Mouse (Mus musculus): Measurements from ENCODE around the gene Racgap1. TPM values are rescaled to one million over a fixed set of nuclear protein-coding genes. Genes with fewer than 3 reads are reported as not detected.

Racgap1 gene
- 26.2 and 30.6 TPM in 2 replicates for polyA plus RNA-seq (2015; fragmentation: Nextera tagmentation; extraction: Ambion mirVana)

GRCm38 (mm10) chr15:99651163-99651872 lies at the start of gene Racgap1:
Gene Racgap1 (minus strand): TSS chr15:99651656.

GRCm38 (mm10) chr15:99670154-99670821 lies 18.8 kb upstream of the Racgap1 start, which contains the start of gene Asic1:
Gene Asic1 (plus strand): TSS chr15:99670368.

GRCm38 (mm10) chr15:99600986-99601822 lies 50.3 kb downstream of the Racgap1 start, which contains the start of gene Aqp6:
Gene Aqp6 (plus strand): TSS chr15:99601400.

GRCm38 (mm10) chr15:99590429-99591084 lies 60.9 kb downstream of the Racgap1 start, which contains the start of gene Aqp5:
Gene Aqp5 (plus strand): TSS chr15:99590782.

DNA sequence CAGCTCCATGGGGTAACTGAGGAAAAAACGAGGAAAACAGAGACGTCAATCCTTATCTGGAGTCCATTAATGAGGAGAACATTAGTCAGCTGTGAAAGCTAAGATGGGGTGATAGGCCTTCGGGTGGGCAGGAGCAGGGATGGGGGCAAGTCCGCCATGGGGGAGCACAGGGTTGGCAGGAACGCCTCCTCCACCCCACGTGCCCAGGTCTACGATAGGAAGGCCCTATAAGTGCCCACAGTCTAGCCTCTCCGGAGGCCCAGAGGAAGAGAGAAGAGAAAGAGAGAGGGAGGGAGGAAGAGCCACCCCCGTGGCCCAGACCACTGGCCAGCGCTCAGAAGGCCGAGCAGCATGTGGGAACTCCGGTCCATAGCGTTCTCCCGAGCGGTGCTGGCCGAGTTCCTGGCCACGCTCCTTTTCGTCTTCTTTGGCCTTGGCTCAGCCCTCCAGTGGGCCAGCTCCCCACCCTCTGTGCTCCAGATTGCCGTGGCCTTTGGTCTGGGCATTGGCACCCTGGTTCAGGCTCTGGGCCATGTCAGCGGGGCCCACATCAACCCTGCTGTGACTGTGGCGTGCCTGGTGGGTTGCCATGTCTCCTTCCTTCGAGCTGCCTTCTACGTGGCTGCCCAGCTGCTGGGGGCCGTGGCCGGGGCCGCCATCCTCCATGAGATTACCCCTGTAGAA lies 72.5 kb downstream of the Racgap1 start, which contains the start of gene Aqp2:
Aqp2 (plus strand) TSS at position 254 of the 684 bp plus-strand sequence.

Other genes starting within 250 kb of the Racgap1 start
- gene Nckap5l, start 193.9 kb downstream of the Racgap1 start, polyA plus RNA-seq (2015; fragmentation: Nextera tagmentation; extraction: Ambion mirVana): 7.1 and 9.6 TPM in 2 replicates
- gene Bcdin3d, start 176.9 kb downstream of the Racgap1 start, polyA plus RNA-seq (2015; fragmentation: Nextera tagmentation; extraction: Ambion mirVana): 6.8 and 9.1 TPM in 2 replicates
- 12.9 and 18.4 TPM in 2 replicates for gene Faim2, start 123.5 kb downstream of the Racgap1 start, polyA plus RNA-seq (2015; fragmentation: Nextera tagmentation; extraction: Ambion mirVana)
- 1.4 and 4.6 TPM in 2 replicates for gene Aqp2, start 72.6 kb downstream of the Racgap1 start, polyA plus RNA-seq (2015; fragmentation: Nextera tagmentation; extraction: Ambion mirVana)
- 0.41 and 1.4 TPM in 2 replicates for gene Aqp5, start 60.9 kb downstream of the Racgap1 start, polyA plus RNA-seq (2015; fragmentation: Nextera tagmentation; extraction: Ambion mirVana)
- not detected in 2 replicates for gene Aqp6, start 50.3 kb downstream of the Racgap1 start, polyA plus RNA-seq (2015; fragmentation: Nextera tagmentation; extraction: Ambion mirVana)
- 1.4 and 2.3 TPM in 2 replicates for gene Asic1, start 18.7 kb upstream of the Racgap1 start, polyA plus RNA-seq (2015; fragmentation: Nextera tagmentation; extraction: Ambion mirVana)
- gene Smarcd1, start 50.5 kb upstream of the Racgap1 start, polyA plus RNA-seq (2015; fragmentation: Nextera tagmentation; extraction: Ambion mirVana): 24.2 and 30.4 TPM in 2 replicates
- not detected in 2 replicates for gene Gm17349, start 53.8 kb upstream of the Racgap1 start, polyA plus RNA-seq (2015; fragmentation: Nextera tagmentation; extraction: Ambion mirVana)
- 8.4 and 17.2 TPM in 2 replicates for gene Gpd1, start 65.9 kb upstream of the Racgap1 start, polyA plus RNA-seq (2015; fragmentation: Nextera tagmentation; extraction: Ambion mirVana)
- gene Cox14, start 74.0 kb upstream of the Racgap1 start, polyA plus RNA-seq (2015; fragmentation: Nextera tagmentation; extraction: Ambion mirVana): 591 and 623 TPM in 2 replicates
- gene Cers5, start 121.2 kb upstream of the Racgap1 start, polyA plus RNA-seq (2015; fragmentation: Nextera tagmentation; extraction: Ambion mirVana): 66.3 and 78.1 TPM in 2 replicates
- 24.3 and 24.5 TPM in 2 replicates for gene Lima1, start 223.8 kb upstream of the Racgap1 start, polyA plus RNA-seq (2015; fragmentation: Nextera tagmentation; extraction: Ambion mirVana)